Mouse (Mus musculus) megakaryocyte-erythroid progenitor cell, adult 5-6 weeks (primary cell): ENCODE data around the gene P2rx6. TPM values are rescaled to one million over a fixed set of nuclear protein-coding genes. Genes with fewer than 3 reads are reported as not detected.
A peak's percentile ranks its signal among the peaks of the same experiment; 100 is the strongest.
"Not testable (repeated sequence)": the region's sequence is repeated elsewhere in the genome, so short reads cannot be mapped to it uniquely, and the experiment has no call there.

ENCODE experiments used
- ATAC-seq: replicated peaks from 2 replicates; pipeline ENCODE4 v1.8.0; 2016; ENCODE audit warnings: mild to moderate bottlenecking, inconsistent platforms; ENCODE audit not compliant: severe bottlenecking, poor library complexity, low FRiP score, low TSS enrichment
- total RNA-seq, 2 experiments: library from RNA; stranded (forward) in 1 of 2; stranded (reverse) in 1 of 2; fragments of 200-1000, 215-1000 nt in 1 of 2; fragments of >200 nt in 1 of 2; fragmentation: Nextera tagmentation in 1 of 2; gene quantifications; 2 replicates each; pipeline ENCODE4 v1.2.3; 2014 to 2017

Gene P2rx6
- total RNA-seq (2014; fragmentation: Nextera tagmentation) (not detected in 2 replicates), total RNA-seq (2017) (not detected in 2 replicates)

- ATAC-seq: peak; percentile 36; the same call in 1 of the 2 replicates
These were observed at the start of gene P2rx6 for GRCm38 (mm10) chr16:17561751-17562208. TSS of gene P2rx6 (plus strand) at chr16:17561885.

GRCm38 (mm10) chr16:17518910-17519309 is 42.8 kb upstream of the P2rx6 start:
- no peak for ATAC-seq

GRCm38 (mm10) chr16:17524156-17524555 is 37.5 kb upstream of the P2rx6 start:
- ATAC-seq: no peak

GRCm38 (mm10) chr16:17525524-17525923 is 36.2 kb upstream of the P2rx6 start:
- ATAC-seq: no peak

GRCm38 (mm10) chr16:17526223-17526622 is 35.5 kb upstream of the P2rx6 start:
- no peak for ATAC-seq

- no peak for ATAC-seq
These were observed 34.1 kb upstream of the P2rx6 start for GRCm38 (mm10) chr16:17527606-17528005.

- no peak for ATAC-seq
These were observed 33.4 kb upstream of the P2rx6 start for GRCm38 (mm10) chr16:17528276-17528675.

GRCm38 (mm10) chr16:17529981-17530586 is 31.6 kb upstream of the P2rx6 start:
- 0 out of 2 replicates have a peak, but pooled peaks have one; percentile 1 for ATAC-seq

- peak; percentile 91 for ATAC-seq
These were observed 30.9 kb upstream of the P2rx6 start, which contains the start of gene Thap7 for GRCm38 (mm10) chr16:17530640-17531288. TSS of gene Thap7 (minus strand) at chr16:17531136.

- peak; percentile 31; the same call in 1 of the 2 replicates for ATAC-seq
These were observed 29.4 kb upstream of the P2rx6 start for GRCm38 (mm10) chr16:17532271-17532670.

GRCm38 (mm10) chr16:17532676-17533329 is 28.9 kb upstream of the P2rx6 start:
- ATAC-seq: no peak

GRCm38 (mm10) chr16:17536584-17536983 is 25.1 kb upstream of the P2rx6 start:
- no peak for ATAC-seq

GRCm38 (mm10) chr16:17542632-17543031 is 19.1 kb upstream of the P2rx6 start:
- no peak for ATAC-seq

- ATAC-seq: no peak
These were observed 8.8 kb upstream of the P2rx6 start for GRCm38 (mm10) chr16:17552837-17553236.

- ATAC-seq: peak; percentile 92
These were observed 7.6 kb upstream of the P2rx6 start for GRCm38 (mm10) chr16:17553910-17554685.

GRCm38 (mm10) chr16:17554702-17555101 is 7.0 kb upstream of the P2rx6 start:
- ATAC-seq: not testable (repeated sequence)

- ATAC-seq: no peak
These were observed 5.5 kb upstream of the P2rx6 start for GRCm38 (mm10) chr16:17556180-17556579.

GRCm38 (mm10) chr16:17556907-17557306 is 4.8 kb upstream of the P2rx6 start:
- ATAC-seq: no peak

- peak; percentile 48 for ATAC-seq
These were observed 3.7 kb upstream of the P2rx6 start for GRCm38 (mm10) chr16:17557947-17558480.
